Mouse (Mus musculus): ENCODE data around the gene Ism2.
"Not testable (repeated sequence)": the region's sequence is repeated elsewhere in the genome, so short reads cannot be mapped to it uniquely, and the experiment has no call there.

The Ism2 gene

GRCm38 (mm10) chr12:87284268-87284667 lies 15.2 kb downstream of the Ism2 start:
- DNase-seq, result no peak

DNA sequence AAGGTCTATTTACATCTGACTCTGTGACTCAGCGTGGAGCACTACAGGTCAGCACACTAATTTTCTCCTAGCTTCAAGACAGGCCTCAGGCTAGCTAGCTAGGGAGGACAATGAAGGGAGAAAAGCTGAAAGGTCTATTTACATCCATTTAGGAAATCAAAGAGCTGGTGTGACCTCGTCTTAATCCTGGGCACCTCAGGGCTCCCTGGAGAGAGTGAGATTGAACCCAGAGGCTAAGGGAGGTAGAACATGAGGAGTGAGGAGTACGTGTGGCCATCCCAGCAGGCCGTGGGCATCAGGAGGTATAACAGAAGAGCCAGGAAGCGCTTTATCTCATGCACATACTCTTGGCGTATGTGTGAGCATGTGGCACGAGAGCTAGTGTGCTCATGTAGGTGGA lies 15.8 kb downstream of the Ism2 start:
- DNase-seq, result no peak

DNA sequence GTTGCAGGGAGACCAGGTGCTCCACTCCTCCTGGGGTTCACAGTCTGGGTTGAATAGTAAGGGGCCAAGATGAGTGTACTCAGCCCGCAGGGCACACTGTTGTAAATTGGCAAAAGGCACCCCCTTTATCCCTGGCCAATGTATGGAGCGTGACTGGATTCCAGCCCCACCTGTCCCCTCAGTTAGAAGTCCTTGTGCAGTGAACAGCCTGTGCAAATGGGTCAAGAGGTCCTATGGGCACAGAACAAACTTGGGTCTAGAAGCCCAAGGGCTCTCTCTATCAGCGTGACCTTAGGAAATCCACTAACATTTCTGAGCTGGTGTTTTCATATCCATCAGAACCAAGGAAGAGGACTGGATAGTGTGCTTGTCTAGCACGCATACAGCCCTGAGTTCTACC lies 16.8 kb downstream of the Ism2 start:
- DNase-seq, result no peak

DNA sequence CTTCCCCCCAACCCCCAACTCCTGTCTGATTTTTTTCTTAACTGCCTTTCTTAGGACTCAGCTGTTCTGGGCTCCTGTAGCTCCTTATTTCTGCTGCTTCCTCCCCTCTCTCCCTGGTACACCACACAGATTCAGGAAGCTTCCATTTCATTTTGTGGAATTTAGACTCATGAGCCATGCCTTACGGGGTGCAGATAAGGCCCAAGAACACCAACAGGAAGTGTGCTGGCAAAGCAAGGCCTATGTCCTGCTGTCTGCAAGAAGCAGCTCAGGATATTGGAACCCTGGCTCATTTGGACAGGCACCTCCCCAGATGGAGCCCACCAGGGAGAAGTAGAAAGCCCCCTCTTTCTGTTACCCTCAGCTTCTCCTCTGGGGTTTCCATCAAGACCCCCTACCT lies 17.7 kb downstream of the Ism2 start:
- no peak for DNase-seq

DNA sequence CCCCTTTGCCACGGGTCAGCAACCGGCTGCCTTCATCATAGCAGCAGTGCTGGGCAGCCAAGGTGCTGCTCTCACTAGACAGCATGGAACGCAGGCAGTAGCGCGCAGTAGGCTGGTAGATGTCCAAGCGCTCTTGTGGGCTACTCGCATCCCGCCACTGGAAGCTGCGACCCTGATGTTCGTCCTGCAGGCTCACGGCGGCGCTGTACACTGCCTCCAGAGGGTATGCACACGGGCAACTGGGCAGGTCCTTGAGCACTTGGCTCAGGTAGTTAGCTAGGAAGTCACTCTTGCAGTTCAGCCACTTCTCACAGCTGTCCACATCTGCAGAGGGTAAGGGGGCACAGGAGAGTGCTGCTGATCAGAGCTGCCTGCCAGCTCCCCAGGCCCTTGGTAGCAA lies 19.6 kb downstream of the Ism2 start:
- no peak for DNase-seq

GRCm38 (mm10) chr12:87279350-87279749 lies 20.2 kb downstream of the Ism2 start:
- DNase-seq, result no peak

DNA sequence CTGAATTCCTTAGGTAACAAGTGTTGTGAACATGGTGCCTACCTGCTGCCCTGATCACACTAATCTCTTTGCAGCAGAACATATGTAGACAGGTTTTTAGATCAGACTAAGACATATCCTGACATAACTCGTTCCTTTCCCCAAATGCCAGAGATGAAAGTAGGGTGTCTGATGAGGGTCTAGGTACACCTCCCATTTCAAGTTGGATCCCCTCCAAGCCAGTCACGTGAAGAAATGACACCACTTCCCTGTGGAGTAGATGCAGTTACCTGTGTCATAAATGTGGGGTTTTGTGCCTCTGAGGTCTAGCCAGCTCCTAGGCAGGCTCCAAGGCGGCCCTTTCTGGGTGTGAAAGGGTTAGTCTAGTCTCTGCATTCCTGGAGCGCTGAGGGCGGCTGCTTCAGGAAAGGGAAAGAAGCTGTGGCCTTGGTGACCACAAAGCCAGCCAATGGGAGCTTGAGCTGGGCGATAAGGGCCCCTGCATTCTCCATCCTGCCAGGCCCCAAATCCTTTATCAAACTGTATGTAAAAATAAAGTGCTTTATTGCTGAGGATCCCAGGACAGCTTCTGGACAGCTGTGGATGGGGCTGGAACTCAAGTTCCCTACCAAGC lies 21.3 kb downstream of the Ism2 start:
- DNase-seq, result peak; percentile 26

GRCm38 (mm10) chr12:87277251-87277650 lies 22.3 kb downstream of the Ism2 start:
- not testable (repeated sequence) for DNase-seq

GRCm38 (mm10) chr12:87274853-87275831 lies 24.4 kb downstream of the Ism2 start:
- DNase-seq, result no peak

DNA sequence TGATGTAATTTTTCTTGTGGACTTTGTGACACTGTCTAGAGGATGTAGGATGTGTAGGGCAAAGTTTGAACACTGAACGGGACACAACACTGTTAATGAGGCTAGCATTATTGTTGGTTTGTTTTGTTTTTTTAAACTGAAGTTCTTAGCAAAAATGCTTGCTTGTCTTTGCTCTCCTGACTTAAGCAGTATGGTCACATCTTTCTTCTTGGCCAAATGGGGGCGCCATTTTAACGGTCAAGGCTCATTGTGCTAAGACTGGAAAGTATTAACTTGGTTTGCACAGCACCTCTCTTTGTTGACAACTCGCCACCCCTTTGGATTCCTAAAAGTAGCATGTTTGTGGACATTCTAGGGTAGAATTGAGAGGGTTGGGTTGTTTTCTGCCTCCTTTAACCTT lies 31.8 kb downstream of the Ism2 start:
- DNase-seq, result peak; percentile 47

GRCm38 (mm10) chr12:87266827-87267603 lies 32.5 kb downstream of the Ism2 start:
- peak; percentile 50 for DNase-seq

- DNase-seq, result peak; percentile 91
Measured at GRCm38 (mm10) chr12:87266108-87266826, 33.2 kb downstream of the Ism2 start, which contains the start of the genes Vipas39 and Ahsa1. Vipas39 (minus strand) TSS chr12:87266256. Ahsa1 (plus strand) TSS chr12:87266479.

GRCm38 (mm10) chr12:87265444-87265843 lies 34.1 kb downstream of the Ism2 start:
- DNase-seq, result no peak

- DNase-seq, result no peak
Measured at GRCm38 (mm10) chr12:87260562-87260961, 38.9 kb downstream of the Ism2 start.

DNA sequence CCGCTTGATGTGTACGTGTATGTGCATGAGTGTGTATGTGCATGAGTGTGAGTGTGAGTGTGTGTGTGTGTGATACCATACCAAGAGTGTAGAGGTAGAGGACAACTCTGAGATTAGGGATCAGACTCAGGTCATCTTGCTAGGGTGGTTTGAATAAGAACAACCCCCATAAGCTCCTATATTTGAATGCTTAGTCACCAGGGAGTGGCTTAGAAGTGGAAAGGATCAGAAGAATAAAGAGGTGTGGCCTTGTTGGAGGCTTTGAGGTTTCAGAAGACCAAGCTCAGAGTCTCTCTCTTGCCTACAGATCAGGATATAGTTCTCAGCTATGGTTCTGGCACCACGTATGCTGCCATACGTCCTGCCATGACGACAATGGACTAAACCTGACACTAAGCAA lies 42.9 kb downstream of the Ism2 start:
- DNase-seq, result no peak

GRCm38 (mm10) chr12:87253878-87254277 lies 45.6 kb downstream of the Ism2 start:
- no peak for DNase-seq

DNA sequence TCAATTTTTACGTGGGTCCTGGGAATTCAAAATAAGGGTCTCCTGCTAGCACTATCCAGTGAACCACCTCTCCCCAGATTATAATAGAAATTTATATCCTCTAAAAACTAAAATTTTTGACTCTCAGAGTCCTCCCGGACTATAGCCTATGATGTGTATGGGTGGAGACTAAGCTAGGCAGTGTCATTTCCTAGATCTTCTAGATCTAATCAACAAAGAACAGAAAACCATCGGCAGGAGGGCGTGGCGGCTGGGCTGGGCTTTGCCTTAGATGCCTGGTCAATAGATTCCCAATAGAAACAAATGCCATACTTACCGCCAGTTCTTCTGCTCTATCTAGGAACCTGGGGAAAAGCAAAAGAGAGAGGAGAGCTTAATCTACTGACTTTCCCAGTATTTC lies 49.3 kb downstream of the Ism2 start:
- DNase-seq, result no peak

GRCm38 (mm10) chr12:87238632-87239031 lies 60.9 kb downstream of the Ism2 start, which contains the start of gene Noxred1:
Noxred1 (minus strand) TSS chr12:87238732.
- DNase-seq, result no peak

- no peak for DNase-seq
Measured at GRCm38 (mm10) chr12:87236882-87237483, 62.5 kb downstream of the Ism2 start.

DNA sequence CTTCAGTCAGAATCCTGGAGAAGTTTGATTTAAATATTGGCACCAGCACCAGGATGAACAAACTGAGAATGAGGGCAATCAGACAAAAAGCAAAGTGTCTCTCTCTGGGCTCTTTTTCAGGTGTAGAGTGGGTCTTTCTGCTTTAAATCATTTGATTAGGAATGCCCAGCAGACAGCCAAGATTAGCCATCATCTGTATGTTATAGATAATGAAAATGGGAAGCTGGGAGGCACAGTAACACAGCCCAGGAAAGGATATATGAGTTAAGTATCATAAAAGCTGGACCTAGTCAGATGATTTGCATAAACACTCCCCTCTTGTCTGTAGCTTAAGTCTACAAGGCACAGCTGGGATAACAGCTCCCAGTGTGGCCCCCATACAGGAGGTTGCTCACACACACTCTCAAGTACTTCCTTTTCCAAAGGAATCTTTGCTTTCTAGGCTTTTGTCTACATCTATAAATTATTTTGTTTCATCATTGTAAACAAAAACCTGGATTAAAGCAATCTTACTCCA lies 69.1 kb downstream of the Ism2 start:
- DNase-seq, result no peak

- no peak for DNase-seq
Measured at GRCm38 (mm10) chr12:87229633-87230032, 69.9 kb downstream of the Ism2 start.
